Mouse (Mus musculus) ES-E14 (cell line): ENCODE data around the gene Slu7.

ENCODE experiments used
- HCFC1 ChIP-seq: IDR thresholded peaks from 2 replicates; pipeline ENCODE4 v1.6.1; 2012; ENCODE audit warnings: low read length, inconsistent platforms, borderline replicate concordance; ENCODE audit not compliant: insufficient read depth
- ZC3H11A ChIP-seq: IDR thresholded peaks from 2 replicates; pipeline ENCODE4 v1.6.1; 2012; ENCODE audit warnings: low read depth, mild to moderate bottlenecking, inconsistent platforms, low read length, borderline replicate concordance

- TF ChIP-seq HCFC1 (no peak), ZC3H11A (no peak)
These were observed 45.1 kb upstream of the Slu7 start for GRCm38 (mm10) chr11:43388122-43389097.
